Mouse (Mus musculus) thymus, postnatal 25 days (tissue): ENCODE data around the gene Cnot2.

Source experiments
- DNase-seq: peaks from one replicate; pipeline ENCODE4 v3.0.0; 2022

The Cnot2 gene

DNA sequence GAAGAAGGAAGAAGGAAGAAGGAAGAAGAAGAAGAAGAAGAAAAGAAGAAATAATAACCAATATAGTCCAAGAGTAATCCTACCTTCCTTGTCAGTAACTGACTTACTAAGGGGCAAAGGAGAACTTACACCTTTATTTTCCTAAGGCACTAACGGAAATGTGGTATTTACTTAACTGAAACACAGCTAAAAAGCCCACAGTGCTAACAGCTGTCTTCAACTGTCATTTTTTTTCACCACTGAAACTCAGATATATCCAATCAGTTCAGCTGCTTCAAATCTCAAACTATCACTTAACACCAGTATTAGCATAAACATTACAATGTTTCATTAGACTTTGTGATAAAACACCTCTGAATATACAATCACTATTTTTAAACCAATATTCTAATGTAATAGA lies 22.1 kb downstream of the Cnot2 start:
- DNase-seq, result no peak

DNA sequence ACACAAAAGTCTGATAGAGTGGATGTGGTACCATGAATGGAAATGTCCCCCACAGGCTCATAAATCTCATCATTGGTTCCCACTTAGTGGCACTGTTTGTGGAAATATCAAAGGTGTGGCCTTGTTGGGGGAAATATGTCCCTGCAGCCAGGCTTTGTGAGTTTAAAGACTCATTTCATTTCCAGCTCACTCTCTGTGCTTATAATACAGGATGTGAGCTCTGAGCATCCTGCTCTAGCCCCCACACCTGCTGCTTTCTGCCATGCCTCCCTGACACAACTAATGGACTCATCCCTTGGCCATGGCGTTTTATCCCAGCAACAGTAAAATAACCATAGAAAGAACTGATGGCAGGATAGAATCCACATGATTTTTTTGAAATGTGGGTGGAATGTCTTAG lies 24.1 kb downstream of the Cnot2 start:
- DNase-seq, result no peak

DNA sequence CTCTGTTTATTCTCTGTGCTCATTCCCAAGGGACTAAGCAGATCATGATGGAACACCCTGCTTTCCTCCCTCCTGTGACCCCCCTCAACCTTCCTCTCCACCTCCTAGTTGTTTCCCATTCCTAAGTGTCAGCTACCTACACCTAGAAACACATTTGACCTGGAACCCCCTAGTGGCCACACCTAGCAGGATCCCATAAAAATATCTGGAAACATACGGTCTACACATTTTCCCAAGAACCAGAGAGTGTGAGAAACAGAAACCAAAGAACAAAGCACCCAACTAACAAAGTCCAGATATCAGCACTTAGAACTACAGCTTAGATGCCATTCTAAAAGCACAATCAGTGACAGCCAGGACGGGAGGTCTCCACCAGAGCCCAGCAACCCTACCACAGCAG lies 26.9 kb downstream of the Cnot2 start:
- no peak for DNase-seq

GRCm38 (mm10) chr10:116547958-116548357 lies 33.4 kb downstream of the Cnot2 start:
- no peak for DNase-seq

GRCm38 (mm10) chr10:116546177-116546576 lies 35.1 kb downstream of the Cnot2 start:
- DNase-seq, result no peak

GRCm38 (mm10) chr10:116543061-116543460 lies 38.2 kb downstream of the Cnot2 start:
- no peak for DNase-seq

DNA sequence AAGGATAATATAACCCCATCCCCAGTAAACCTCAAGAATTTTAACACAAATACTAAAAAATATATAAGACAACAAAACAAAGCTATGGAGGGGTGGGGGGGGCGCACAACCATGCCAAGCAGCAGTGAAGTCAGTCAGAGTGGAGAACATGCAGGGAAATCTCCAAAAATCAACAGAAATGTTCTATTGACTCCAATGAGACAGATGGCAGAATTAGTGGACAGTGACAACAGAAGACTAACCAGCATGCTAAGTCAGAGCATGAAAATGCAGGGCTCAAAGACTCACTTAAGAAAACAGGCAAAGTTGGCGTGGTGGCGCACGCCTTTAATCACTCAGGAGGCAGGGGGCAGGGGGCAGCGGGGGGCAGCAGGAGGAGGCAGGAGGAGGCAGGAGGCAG lies 40.6 kb downstream of the Cnot2 start:
- DNase-seq, result no peak

DNA sequence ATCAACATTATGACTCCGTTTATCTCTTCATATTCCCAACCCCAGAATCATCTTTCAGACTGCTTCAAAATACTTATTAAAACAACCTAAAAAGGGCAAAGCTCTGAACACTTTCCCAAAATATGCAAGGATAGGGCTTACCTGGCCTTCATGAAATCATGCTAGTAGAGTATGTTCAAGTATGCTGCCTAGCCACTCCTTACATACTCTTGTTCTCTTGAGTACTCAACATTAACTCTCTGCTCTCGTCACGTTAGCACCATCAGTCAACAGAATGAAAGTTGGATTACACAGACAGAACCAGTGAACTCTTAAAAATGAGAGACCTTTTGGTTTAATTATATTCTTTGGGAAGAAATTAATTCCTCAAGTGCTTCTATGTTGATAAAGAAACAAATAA lies 43.8 kb downstream of the Cnot2 start:
- DNase-seq, result no peak

DNA sequence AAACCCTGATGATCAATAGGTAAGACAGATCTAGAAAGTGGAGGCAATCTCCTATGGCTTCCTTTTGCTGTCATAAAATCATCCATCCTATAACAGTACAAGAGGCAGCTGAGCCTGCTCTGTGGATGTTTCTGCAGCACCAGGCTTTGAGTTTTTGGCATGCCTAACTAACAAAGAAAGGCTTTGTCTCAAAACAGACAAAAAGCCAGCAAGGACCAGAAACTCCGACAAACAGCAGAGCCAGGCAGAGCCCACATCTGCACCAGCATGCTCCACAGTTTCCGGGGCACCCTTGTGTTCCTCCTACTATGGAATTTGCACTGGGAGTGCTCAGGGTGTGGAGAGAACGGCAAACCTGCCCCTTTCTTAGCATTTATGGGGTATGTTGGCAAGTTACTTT lies 47.0 kb downstream of the Cnot2 start:
- DNase-seq, result no peak

GRCm38 (mm10) chr10:116532561-116532960 lies 48.8 kb downstream of the Cnot2 start:
- no peak for DNase-seq

DNA sequence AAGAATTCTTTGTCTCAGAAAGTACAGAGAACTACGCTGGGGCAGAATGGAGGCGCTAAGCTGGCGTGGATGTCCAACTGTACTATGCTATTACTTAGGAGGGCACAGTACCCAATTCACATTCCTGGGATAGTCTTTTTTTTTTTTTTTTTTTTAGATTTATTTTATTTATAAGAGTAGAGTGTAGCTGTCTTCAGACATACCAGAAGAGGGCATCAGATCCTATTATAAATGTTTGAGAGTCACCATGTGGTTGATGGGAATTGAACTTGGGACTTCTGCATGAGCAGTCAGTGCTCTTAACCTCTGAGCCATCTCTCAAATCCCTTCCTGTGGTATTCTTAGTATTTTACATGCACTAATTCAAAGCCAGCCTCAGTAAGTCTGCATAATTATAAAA lies 50.2 kb downstream of the Cnot2 start:
- no peak for DNase-seq

DNA sequence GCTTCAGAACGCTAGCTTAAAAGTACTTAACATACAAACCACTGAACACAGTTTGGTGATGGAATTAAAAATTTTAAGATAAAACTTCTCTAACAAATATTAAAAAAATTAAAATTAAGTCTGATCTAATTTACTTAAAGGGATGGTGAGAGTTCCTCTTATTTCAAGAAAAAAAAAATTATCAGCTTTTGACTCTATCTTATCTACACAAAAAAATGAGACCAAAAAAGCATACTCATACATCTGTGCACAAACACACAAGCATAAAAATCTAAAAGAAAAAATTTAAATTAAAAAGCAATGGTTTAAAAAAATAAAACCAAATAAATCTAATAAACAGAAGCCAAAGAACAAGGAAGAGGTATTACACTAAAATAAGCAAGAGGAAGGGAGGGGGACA lies 61.7 kb downstream of the Cnot2 start:
- no peak for DNase-seq

GRCm38 (mm10) chr10:116515590-116515989 lies 65.7 kb downstream of the Cnot2 start:
- DNase-seq, result no peak

DNA sequence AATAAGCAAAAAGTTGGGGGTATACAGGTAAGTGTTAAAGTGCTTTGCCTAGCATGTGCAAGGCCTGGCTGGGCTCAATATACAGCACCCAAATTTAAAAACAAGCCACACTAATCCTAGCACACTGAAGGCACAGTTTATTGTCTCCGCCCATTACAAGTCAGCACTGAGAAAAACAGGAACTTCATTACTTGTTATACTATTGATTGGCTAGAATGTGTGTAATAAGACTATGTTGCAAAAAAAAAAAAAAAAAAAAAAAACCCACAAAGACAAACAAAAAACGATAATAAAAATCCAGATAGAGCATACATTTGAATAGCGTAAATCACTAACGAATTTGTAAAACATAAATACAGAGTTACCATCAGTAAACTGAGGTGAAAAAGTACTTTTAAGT lies 66.2 kb downstream of the Cnot2 start:
- no peak for DNase-seq

GRCm38 (mm10) chr10:116513254-116513635 lies 68.1 kb downstream of the Cnot2 start:
- DNase-seq, result no peak

GRCm38 (mm10) chr10:116512521-116513253 lies 68.6 kb downstream of the Cnot2 start:
- no peak for DNase-seq

DNA sequence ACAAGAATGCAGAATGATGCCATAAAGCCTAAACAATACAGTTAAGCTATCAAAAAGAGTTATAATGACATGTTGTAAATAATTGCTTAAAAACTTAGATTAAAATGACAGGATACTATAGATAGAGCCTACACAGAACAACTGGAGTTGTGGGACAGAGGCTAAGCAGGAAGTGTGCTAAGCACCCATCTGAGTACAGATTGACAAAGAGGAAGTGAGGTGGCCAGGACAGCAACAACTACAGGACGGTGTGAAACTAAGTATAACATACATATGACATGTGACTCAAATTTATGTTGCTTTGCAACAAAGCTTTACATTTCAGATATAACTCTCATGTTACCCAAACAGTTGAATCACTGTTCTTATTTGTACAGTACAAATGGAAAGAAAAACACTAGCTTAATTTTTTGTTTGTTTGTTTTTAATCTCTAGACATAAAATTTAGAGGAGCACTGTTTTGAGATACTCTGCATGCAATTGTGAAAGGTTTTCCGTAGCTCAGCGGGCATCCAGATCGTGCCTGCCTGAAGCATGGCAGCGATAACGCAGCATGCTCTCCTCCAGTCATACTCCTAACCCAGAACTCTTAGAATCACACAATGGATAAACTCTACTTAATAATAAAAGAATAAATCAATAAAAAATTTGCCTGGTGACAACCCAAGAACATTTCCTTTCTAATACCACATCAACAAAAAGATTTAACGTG lies 75.9 kb downstream of the Cnot2 start:
- no peak for DNase-seq

- DNase-seq, result no peak
Measured at GRCm38 (mm10) chr10:116492768-116493167, 88.5 kb downstream of the Cnot2 start.

- DNase-seq, result no peak
Measured at GRCm38 (mm10) chr10:116486895-116487747, 94.2 kb downstream of the Cnot2 start.

DNA sequence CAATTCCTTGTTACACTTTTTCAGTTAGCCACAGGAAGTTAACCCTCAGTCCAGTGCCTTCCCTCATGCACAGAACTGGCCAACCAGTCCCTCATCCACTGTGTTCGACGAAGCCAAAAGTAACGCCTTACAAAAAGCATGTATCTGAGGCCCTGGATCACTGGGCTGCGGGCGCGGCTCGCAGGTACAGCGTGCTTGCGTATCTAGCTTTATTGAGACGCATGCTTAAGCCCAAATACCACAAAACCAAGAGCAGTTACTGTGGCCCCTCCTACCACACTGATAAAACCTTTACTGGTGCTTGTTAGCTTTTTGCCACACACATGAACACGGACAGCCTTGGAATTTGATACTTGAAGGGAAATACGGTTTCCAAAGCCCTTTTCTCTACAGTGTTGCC lies 99.4 kb downstream of the Cnot2 start:
- no peak for DNase-seq

DNA sequence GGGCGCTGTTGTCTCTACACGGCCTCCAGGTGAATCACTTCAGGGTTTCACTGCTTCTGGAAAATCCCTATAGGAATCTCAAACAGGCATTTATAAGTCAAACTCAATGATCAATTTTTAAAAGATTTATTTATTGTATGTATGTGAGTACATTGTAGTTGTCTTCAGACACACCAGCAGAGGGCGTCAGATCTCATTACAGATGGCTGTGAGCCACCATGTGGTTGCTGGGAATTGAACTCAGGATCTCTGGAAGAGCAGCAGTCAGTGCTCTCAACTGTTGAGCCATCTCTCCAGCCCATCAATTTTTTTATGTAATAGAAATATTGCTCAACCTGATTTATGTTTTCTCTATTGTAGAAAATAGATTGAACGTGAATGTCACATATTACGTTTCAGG lies 100.3 kb downstream of the Cnot2 start:
- DNase-seq, result no peak

DNA sequence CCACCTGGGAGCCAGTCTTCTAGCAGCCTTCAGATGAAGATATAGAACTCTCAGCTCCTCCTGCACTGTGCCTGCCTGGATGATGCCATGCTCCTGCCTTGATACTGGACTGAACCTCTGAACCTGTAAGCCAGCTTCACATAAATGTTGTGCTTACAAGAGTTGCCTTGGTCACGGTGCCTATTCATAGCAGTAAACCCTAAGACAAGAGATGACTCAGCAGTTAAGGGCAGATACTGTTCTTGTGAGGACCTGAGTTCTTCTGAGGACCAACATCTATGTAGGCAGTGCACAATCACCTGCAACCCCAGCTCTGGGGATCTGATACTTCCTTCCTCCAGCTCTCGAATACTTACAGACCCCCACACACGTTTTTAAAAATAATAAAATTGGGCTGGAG lies 104.8 kb downstream of the Cnot2 start:
- no peak for DNase-seq

GRCm38 (mm10) chr10:116475725-116476124 lies 105.6 kb downstream of the Cnot2 start:
- no peak for DNase-seq
